Mouse (Mus musculus) thymus, adult 2 months (tissue): ENCODE results near the gene Gclm. TPM values are rescaled to one million over a fixed set of nuclear protein-coding genes. Genes with fewer than 3 reads are reported as not detected.
"Not testable (repeated sequence)": the region's sequence is repeated elsewhere in the genome, so short reads cannot be mapped to it uniquely, and the experiment has no call there.

Experiments used
- DNase-seq: peaks from one replicate; pipeline ENCODE4 v3.0.0; 2021
- H3K27ac ChIP-seq: fragments of 200-500 bp; 2 replicates; pipeline ENCODE4 v1.5.1; 2012; ENCODE audit warnings: low read length, control low read depth; ENCODE audit not compliant: control insufficient read depth, insufficient read depth
- H3K27me3 ChIP-seq: fragments of 200-500 bp; 2 replicates; pipeline ENCODE4 v1.6.1; 2012; ENCODE audit warnings: mild to moderate bottlenecking, low read length, moderate library complexity, mixed read lengths; ENCODE audit not compliant: control insufficient read depth, insufficient read depth
- H3K36me3 ChIP-seq: fragments of 200-500 bp; 2 replicates; pipeline ENCODE4 v1.6.1; 2012; ENCODE audit warnings: mild to moderate bottlenecking, low read length, moderate library complexity; ENCODE audit not compliant: control insufficient read depth, insufficient read depth
- H3K4me1 ChIP-seq: fragments of 200-500 bp; replicated peaks from 2 replicates; pipeline ENCODE4 v1.6.1; 2012; ENCODE audit warnings: low read length; ENCODE audit not compliant: control insufficient read depth, insufficient read depth
- H3K4me3 ChIP-seq: fragments of 200-500 bp; 2 replicates; pipeline ENCODE4 v1.5.1; 2012; ENCODE audit warnings: mild to moderate bottlenecking, low read length, control low read depth, moderate library complexity; ENCODE audit not compliant: control insufficient read depth, insufficient read depth
- CTCF ChIP-seq: fragments of 200-500 bp; IDR thresholded peaks from 2 replicates; pipeline ENCODE4 v1.5.1; 2012; ENCODE audit warnings: mild to moderate bottlenecking, control low read depth, low read length, moderate library complexity, borderline replicate concordance; ENCODE audit not compliant: control insufficient read depth, poor library complexity, insufficient read depth; ENCODE audit errors: extremely low read depth
- POLR2A ChIP-seq: fragments of 200-500 bp; IDR thresholded peaks from 2 replicates; pipeline ENCODE4 v1.6.1; 2012; ENCODE audit warnings: mild to moderate bottlenecking, low read length, control low read depth, moderate library complexity; ENCODE audit not compliant: control insufficient read depth, poor library complexity, insufficient read depth; ENCODE audit errors: extremely low read depth
- WGBS: fragments of 180-500 bp; shearing (Covaris S2); methylation state at CpG from one replicate; pipeline ENCODE4 v1.1.7; 2018; 5-methylcytosine and 5-hydroxymethylcytosine counted together
- polyA plus RNA-seq: library from polyadenylated mRNA; depleted of rRNA; stranded (reverse); fragments of >200 nt; gene quantifications from 2 replicates; pipeline ENCODE4 v1.2.3, GENCODE M21; 2012

The Gclm gene
- polyA plus RNA-seq, 1 experiment: 32.5 TPM

- Histone ChIP-seq H3K27me3 (no peaks in the 10 kb centered on the region), H3K4me3 (no peak overlapping the region), H3K4me1 (peaks cover 7% of the 10 kb centered on the region; the same call in 1 of the 2 replicates), H3K36me3 (no peaks in the 10 kb centered on the region), H3K27ac (no peak overlapping the region)
- TF ChIP-seq POLR2A (no peak), CTCF (no peak)
- whole genome bisulfite sequencing: 100% methylated on average over 2 of the region's 2 CpGs
- no peak for DNase-seq
Observed at GRCm38 (mm10) chr3:122247768-122248100, 2.4 kb downstream of the Gclm start.

GRCm38 (mm10) chr3:122252466-122253253, 7.3 kb downstream of the Gclm start:
- no peak for DNase-seq
- no peak overlapping the region for H3K27ac ChIP-seq
- no peak overlapping the region for H3K4me3 ChIP-seq
- TF ChIP-seq CTCF (no peak), POLR2A (no peak)
- H3K4me1 ChIP-seq: no peaks in the 10 kb centered on the region
- H3K36me3 ChIP-seq: no peaks in the 10 kb centered on the region
- 96% methylated on average over 3 of the region's 3 CpGs for WGBS
- H3K27me3 ChIP-seq: no peaks in the 10 kb centered on the region

- H3K4me1 ChIP-seq, H3K36me3 ChIP-seq: not testable (repeated sequence)
Observed at GRCm38 (mm10) chr3:122254050-122254449, 8.7 kb downstream of the Gclm start.

GRCm38 (mm10) chr3:122269986-122270385, 24.6 kb downstream of the Gclm start:
- no peak overlapping the region for H3K4me3 ChIP-seq
- no peaks in the 10 kb centered on the region for H3K27me3 ChIP-seq
- DNase-seq: no peak
- H3K4me1 ChIP-seq: peaks cover 3% of the 10 kb centered on the region; the same call in 1 of the 2 replicates
- TF ChIP-seq POLR2A: no peak
- TF ChIP-seq CTCF: no peak
- H3K27ac ChIP-seq: no peak overlapping the region
- 87% methylated on average over 5 of the region's 5 CpGs for WGBS
- no peaks in the 10 kb centered on the region for H3K36me3 ChIP-seq

More at GRCm38 (mm10) chr3:122254050-122254449, 8.7 kb downstream of the Gclm start:
- H3K27me3 ChIP-seq, DNase-seq, H3K4me3 ChIP-seq, H3K27ac ChIP-seq: not testable (repeated sequence)
- WGBS: 98% methylated on average over 7 of the region's 7 CpGs

DNA sequence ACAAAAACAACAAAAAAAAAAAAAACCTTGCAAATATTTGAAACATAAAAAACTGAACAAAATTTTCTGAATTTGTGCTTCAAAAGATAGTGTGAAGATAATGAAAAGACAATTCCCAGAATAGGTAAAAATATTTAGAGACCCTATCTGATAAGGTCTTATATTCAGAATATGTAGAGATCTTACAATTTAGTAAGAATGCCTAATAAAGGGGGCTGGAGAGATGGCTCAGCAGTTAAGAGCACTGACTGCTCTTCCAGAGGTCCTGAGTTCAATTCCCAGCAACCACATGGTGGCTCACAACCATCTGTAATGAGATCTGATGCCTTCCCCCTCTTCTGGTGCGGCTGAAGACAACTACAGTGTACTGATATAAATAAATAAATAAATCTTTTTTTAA, 27.2 kb downstream of the Gclm start:
- peaks cover 11% of the 10 kb centered on the region for H3K36me3 ChIP-seq
- not testable (repeated sequence) for H3K4me3 ChIP-seq, H3K27me3 ChIP-seq, H3K27ac ChIP-seq, DNase-seq, H3K4me1 ChIP-seq
- 92% methylated on average over 1 of the region's 1 CpGs for WGBS

DNA sequence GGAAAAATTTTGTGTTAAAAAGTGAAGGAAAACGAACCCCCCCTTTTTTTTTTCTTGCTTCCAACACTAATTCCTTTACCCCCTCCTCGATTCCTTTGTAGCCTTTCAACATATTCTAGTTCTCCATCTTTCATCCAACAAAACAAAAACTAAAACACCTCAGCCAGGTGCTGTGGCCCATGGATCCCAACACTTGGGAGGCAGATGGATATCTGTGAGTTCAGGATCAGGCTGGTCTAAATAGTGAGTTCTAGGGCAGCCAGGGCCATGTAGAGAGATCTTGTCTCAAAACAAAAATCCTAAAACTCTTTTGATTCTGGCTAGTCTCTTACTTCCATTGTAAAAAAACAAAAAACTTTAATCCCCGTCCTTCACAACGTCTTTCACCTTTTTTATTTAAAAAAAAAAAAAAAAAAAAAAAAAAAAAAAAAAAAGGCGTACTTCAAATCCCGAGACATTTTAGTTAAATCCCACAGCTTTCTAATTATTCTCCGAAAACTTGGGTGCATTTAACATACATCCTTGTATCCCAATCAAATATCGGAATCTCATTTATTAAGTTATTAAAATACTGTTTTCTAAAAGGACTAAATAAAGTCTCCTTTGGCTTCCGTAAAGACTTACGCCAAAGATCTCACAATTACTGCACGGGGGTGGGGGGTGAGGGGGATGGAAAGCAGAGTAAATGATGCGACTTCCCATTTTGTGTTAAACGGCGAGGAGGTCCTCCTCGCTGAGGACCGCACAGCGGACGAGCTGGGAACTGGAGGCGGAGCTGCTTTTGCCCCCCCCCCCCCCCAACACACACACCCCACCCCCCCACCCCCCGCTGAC, 28.3 kb downstream of the Gclm start:
- Histone ChIP-seq H3K4me3 (peak overlapping the region; percentile 92), H3K36me3 (peaks cover 18% of the 10 kb centered on the region), H3K27me3 (no peaks in the 10 kb centered on the region), H3K4me1 (peaks cover 4% of the 10 kb centered on the region), H3K27ac (no peak overlapping the region)
- WGBS: 9% methylated on average over 20 of the region's 20 CpGs
- TF ChIP-seq CTCF (no peak), POLR2A (no peak)
- no peak for DNase-seq
